Comparison of ENCODE assay signal across 8 mouse cellular contexts in the genomic region with DNA sequence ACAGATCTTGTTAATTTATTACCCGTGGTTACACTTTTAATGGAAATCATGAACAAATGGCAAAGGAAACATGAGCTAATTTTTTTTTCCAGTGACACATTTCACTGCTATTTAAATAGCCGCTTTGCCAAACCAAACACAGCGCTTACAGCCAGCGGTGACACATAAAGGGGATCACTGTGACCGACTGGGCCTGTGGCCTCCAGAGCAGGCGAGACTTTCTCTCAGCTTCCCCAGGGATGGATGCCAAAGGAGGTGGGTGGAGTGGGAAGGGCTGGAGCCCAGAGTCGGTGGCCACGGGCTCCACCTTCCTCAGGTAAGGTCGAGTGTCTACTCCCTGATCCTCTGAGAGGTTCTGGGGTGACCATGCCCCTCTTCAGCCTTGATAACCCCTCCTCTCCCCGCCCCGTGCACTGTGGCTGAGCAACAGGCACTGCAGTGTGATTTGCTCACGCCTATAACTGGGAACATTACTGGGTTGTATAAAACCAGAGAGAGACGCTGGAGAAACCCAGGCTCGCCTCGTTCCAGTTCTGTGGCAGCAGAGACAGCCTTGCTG.
DNase-seq lines count a peak whose midpoint lies in the region; ATAC-seq and TF ChIP-seq lines count a peak whose summit lies in the region.

No protein-coding gene starts in this region.

- no peaks in the 10 kb centered on the region for H3K27me3 ChIP-seq in neural tube, embryonic 13.5 days
- no peaks in the 10 kb centered on the region for H3K27me3 ChIP-seq in heart, embryonic 15.5 days
- no peaks in the 10 kb centered on the region for H3K27me3 ChIP-seq in stomach, postnatal 0 days (ENCODE audit: control insufficient read depth, insufficient read depth, low read length)
- no peaks in the 10 kb centered on the region; the same call in 1 of the 2 replicates for H3K27me3 ChIP-seq in midbrain, embryonic 15.5 days (replicated peaks)
- H3K27me3 ChIP-seq in midbrain, embryonic 13.5 days, result no peaks in the 10 kb centered on the region

- DNase-seq in neural tube, embryonic 10.5 days (ENCODE audit: extremely low spot score, low spot score), result no peak
- DNase-seq in large intestine, adult 2 months (ENCODE audit: low read depth, low spot score), result peak; percentile 18
- peak; percentile 53 for DNase-seq in stomach, postnatal 0 days (ENCODE audit: low spot score)

- 77% methylated on average over 15 of the region's 15 CpGs for WGBS in neural tube, embryonic 13.5 days
- WGBS in heart, embryonic 15.5 days, result 63% methylated on average over 15 of the region's 15 CpGs
- WGBS in large intestine, adult 2 months, result 36% methylated on average over 15 of the region's 15 CpGs
- 63% methylated on average over 15 of the region's 15 CpGs for WGBS in stomach, postnatal 0 days
- 89% methylated on average over 15 of the region's 15 CpGs for WGBS in midbrain, embryonic 15.5 days
- WGBS in midbrain, embryonic 13.5 days, result 90% methylated on average over 15 of the region's 15 CpGs

- no peak overlapping the region for H3K4me2 ChIP-seq in neural tube, embryonic 13.5 days
- H3K4me2 ChIP-seq in heart, embryonic 15.5 days, result no peak overlapping the region
- H3K4me2 ChIP-seq in stomach, postnatal 0 days (replicated peaks; ENCODE audit: low read depth), result no peak overlapping the region
- H3K4me2 ChIP-seq in midbrain, embryonic 15.5 days, result no peak overlapping the region
- H3K4me2 ChIP-seq in midbrain, embryonic 13.5 days (replicated peaks), result no peak overlapping the region

- no peak overlapping the region for H3K4me3 ChIP-seq in neural tube, embryonic 13.5 days
- no peak overlapping the region for H3K4me3 ChIP-seq in heart, embryonic 15.5 days
- H3K4me3 ChIP-seq in stomach, postnatal 0 days (ENCODE audit: low read depth, low read length), result no peak overlapping the region
- no peak overlapping the region for H3K4me3 ChIP-seq in midbrain, embryonic 15.5 days
- H3K4me3 ChIP-seq in midbrain, embryonic 13.5 days (replicated peaks), result no peak overlapping the region

- H3K36me3 ChIP-seq in neural tube, embryonic 13.5 days, result no peaks in the 10 kb centered on the region
- no peaks in the 10 kb centered on the region for H3K36me3 ChIP-seq in heart, embryonic 15.5 days
- no peaks in the 10 kb centered on the region for H3K36me3 ChIP-seq in stomach, postnatal 0 days (ENCODE audit: control insufficient read depth, insufficient read depth, low read length)
- H3K36me3 ChIP-seq in midbrain, embryonic 15.5 days (replicated peaks), result no peaks in the 10 kb centered on the region
- H3K36me3 ChIP-seq in midbrain, embryonic 13.5 days, result no peaks in the 10 kb centered on the region

- H3K27ac ChIP-seq in neural tube, embryonic 13.5 days (replicated peaks), result 0 out of 2 replicates have a peak overlapping the region, but pooled peaks have one; percentile 5
- H3K27ac ChIP-seq in heart, embryonic 15.5 days, result peak overlapping the region; percentile 47; the same call in 1 of the 2 replicates
- H3K27ac ChIP-seq in stomach, postnatal 0 days (replicated peaks), result no peak overlapping the region
- no peak overlapping the region for H3K27ac ChIP-seq in midbrain, embryonic 15.5 days
- no peak overlapping the region for H3K27ac ChIP-seq in midbrain, embryonic 13.5 days

- H3K9ac ChIP-seq in neural tube, embryonic 13.5 days, result no peak overlapping the region
- no peak overlapping the region for H3K9ac ChIP-seq in heart, embryonic 15.5 days
- H3K9ac ChIP-seq in stomach, postnatal 0 days (ENCODE audit: low read length), result no peak overlapping the region
- no peak overlapping the region for H3K9ac ChIP-seq in midbrain, embryonic 15.5 days
- H3K9ac ChIP-seq in midbrain, embryonic 13.5 days (replicated peaks), result no peak overlapping the region

- no peaks in the 10 kb centered on the region for H3K9me3 ChIP-seq in neural tube, embryonic 13.5 days
- no peaks in the 10 kb centered on the region for H3K9me3 ChIP-seq in heart, embryonic 15.5 days (replicated peaks)
- H3K9me3 ChIP-seq in stomach, postnatal 0 days (ENCODE audit: control insufficient read depth, low read length), result no peaks in the 10 kb centered on the region
- no peaks in the 10 kb centered on the region for H3K9me3 ChIP-seq in midbrain, embryonic 15.5 days
- H3K9me3 ChIP-seq in midbrain, embryonic 13.5 days, result no peaks in the 10 kb centered on the region

- TF ChIP-seq CTCF in stomach, postnatal 0 days (IDR thresholded peaks at IDR 0.05; ENCODE audit: low read depth), result no peak

- no peak for TF ChIP-seq EP300 in stomach, postnatal 0 days (optimal IDR thresholded peaks at IDR 0.05)

- H3K4me1 ChIP-seq in neural tube, embryonic 13.5 days (replicated peaks), result no peaks in the 10 kb centered on the region
- H3K4me1 ChIP-seq in heart, embryonic 15.5 days (replicated peaks), result peaks cover 4% of the 10 kb centered on the region; the same call in 1 of the 2 replicates
- no peaks in the 10 kb centered on the region for H3K4me1 ChIP-seq in stomach, postnatal 0 days (replicated peaks; ENCODE audit: control insufficient read depth, insufficient read depth)
- no peaks in the 10 kb centered on the region for H3K4me1 ChIP-seq in midbrain, embryonic 15.5 days
- H3K4me1 ChIP-seq in midbrain, embryonic 13.5 days (replicated peaks), result no peaks in the 10 kb centered on the region

- ATAC-seq in neural tube, embryonic 13.5 days (ENCODE audit: low read depth), result no peak
- no peak for ATAC-seq in heart, embryonic 15.5 days (replicated peaks; ENCODE audit: insufficient number of reproducible peaks, insufficient read depth, low FRiP score, low read depth)
- peak; percentile 85 for ATAC-seq in stomach, postnatal 0 days (ENCODE audit: low FRiP score, low TSS enrichment)
- ATAC-seq in midbrain, embryonic 15.5 days (replicated peaks), result no peak
- ATAC-seq in midbrain, embryonic 13.5 days, result no peak
- ATAC-seq in inflammation-experienced regulatory T-cells, adult 6 months, result no peak

Comparison
In these comparisons a context has a peak if more than half of its experiments do, and no peak if none do; other contexts are left out.
1. H3K27ac ChIP-seq: peak in neural tube, embryonic 13.5 days (single experiment) and heart, embryonic 15.5 days (single experiment); none in stomach, postnatal 0 days (single experiment), midbrain, embryonic 15.5 days (single experiment) and midbrain, embryonic 13.5 days (single experiment).